Mouse (Mus musculus) myocyte (in vitro differentiated cells): Measurements from ENCODE around the gene Ino80d. TPM values are rescaled to one million over a fixed set of nuclear protein-coding genes. Genes with fewer than 3 reads are reported as not detected.

Experiments used
- H3K27me3 ChIP-seq: one replicate; pipeline ENCODE4 v1.6.1; 2011; ENCODE audit not compliant: control insufficient read depth, insufficient read depth, insufficient read length
- H3K36me3 ChIP-seq: one replicate; pipeline ENCODE4 v1.6.1; 2011; ENCODE audit not compliant: control insufficient read depth, insufficient read depth
- H3K4me2 ChIP-seq: one replicate; pipeline ENCODE4 v1.6.1; 2011; ENCODE audit warnings: low read depth, control low read depth
- H3K4me3 ChIP-seq: one replicate; pipeline ENCODE4 v1.5.1; 2011; ENCODE audit warnings: mild to moderate bottlenecking, control low read depth, moderate library complexity
- H3K79me2 ChIP-seq: one replicate; pipeline ENCODE4 v1.6.1; 2011; ENCODE audit not compliant: control insufficient read depth, insufficient read depth
- H3ac ChIP-seq: one replicate; pipeline ENCODE4 v1.6.1; 2011; ENCODE audit not compliant: control insufficient read depth, insufficient read length
- CEBPB ChIP-seq: IDR thresholded peaks from 2 replicates; pipeline ENCODE4 v1.6.1; 2011; ENCODE audit warnings: mild to moderate bottlenecking, moderate library complexity; ENCODE audit not compliant: poor library complexity, insufficient read depth, severe bottlenecking
- E2F4 ChIP-seq: IDR thresholded peaks from one replicate; pipeline ENCODE4 v1.6.1; 2011; ENCODE audit warnings: mild to moderate bottlenecking, control low read depth, moderate library complexity; ENCODE audit not compliant: insufficient read depth
- MAX ChIP-seq: IDR thresholded peaks from one replicate; pipeline ENCODE4 v1.6.1; 2011; ENCODE audit warnings: low read depth, mild to moderate bottlenecking, control low read depth
- MYOD1 ChIP-seq, 3 experiments: IDR thresholded peaks; one replicate each; pipeline ENCODE4 v1.6.1; 2011; ENCODE audit warnings: control low read depth in 2 of 3, low read depth in 2 of 3, mild to moderate bottlenecking in 2 of 3, moderate library complexity in 1 of 3; ENCODE audit not compliant: insufficient read length in 2 of 3, control insufficient read depth in 1 of 3
- MYOG ChIP-seq, 3 experiments: IDR thresholded peaks; one replicate each; pipeline ENCODE4 v1.6.1; 2011; ENCODE audit warnings: control low read depth in 2 of 3, low read depth in 2 of 3, mild to moderate bottlenecking in 2 of 3; ENCODE audit not compliant: insufficient read length in 2 of 3, control insufficient read depth in 1 of 3, insufficient read depth in 1 of 3
- POLR2A ChIP-seq: IDR thresholded peaks from one replicate; pipeline ENCODE4 v1.6.1; 2011; ENCODE audit warnings: low read depth, mild to moderate bottlenecking, control low read depth, moderate library complexity; ENCODE audit not compliant: insufficient read length
- POLR2AphosphoS2 ChIP-seq: IDR thresholded peaks from one replicate; pipeline ENCODE4 v1.6.1; 2011; ENCODE audit warnings: low read depth, control low read depth; ENCODE audit not compliant: insufficient read length
- REST ChIP-seq: IDR thresholded peaks from one replicate; pipeline ENCODE4 v1.6.1; 2011; ENCODE audit warnings: mild to moderate bottlenecking, control low read depth, moderate library complexity; ENCODE audit not compliant: insufficient read depth, insufficient read length
- SRF ChIP-seq: IDR thresholded peaks from one replicate; pipeline ENCODE4 v1.6.1; 2011; ENCODE audit warnings: low read depth; ENCODE audit not compliant: control insufficient read depth, insufficient read length
- TCF12 ChIP-seq: IDR thresholded peaks from one replicate; pipeline ENCODE4 v1.6.1; 2011; ENCODE audit warnings: mild to moderate bottlenecking, control low read depth; ENCODE audit not compliant: poor library complexity, insufficient read depth, severe bottlenecking
- TCF3 ChIP-seq: IDR thresholded peaks from one replicate; pipeline ENCODE4 v1.6.1; 2011; ENCODE audit warnings: low read depth, control low read depth; ENCODE audit not compliant: insufficient read length
- USF1 ChIP-seq: IDR thresholded peaks from one replicate; pipeline ENCODE4 v1.6.1; 2011; ENCODE audit warnings: low read depth, mild to moderate bottlenecking, control low read depth, moderate library complexity
- polyA plus RNA-seq: library from polyadenylated mRNA; unstranded; fragments of >200 nt; fragmentation: generic; extraction: Trizol; gene quantifications from one replicate; pipeline ENCODE4 v1.2.1, GENCODE M21; 2012; ENCODE audit warnings: missing spikeins

Gene Ino80d
- polyA plus RNA-seq, 1 experiment: 1.7 TPM

DNA sequence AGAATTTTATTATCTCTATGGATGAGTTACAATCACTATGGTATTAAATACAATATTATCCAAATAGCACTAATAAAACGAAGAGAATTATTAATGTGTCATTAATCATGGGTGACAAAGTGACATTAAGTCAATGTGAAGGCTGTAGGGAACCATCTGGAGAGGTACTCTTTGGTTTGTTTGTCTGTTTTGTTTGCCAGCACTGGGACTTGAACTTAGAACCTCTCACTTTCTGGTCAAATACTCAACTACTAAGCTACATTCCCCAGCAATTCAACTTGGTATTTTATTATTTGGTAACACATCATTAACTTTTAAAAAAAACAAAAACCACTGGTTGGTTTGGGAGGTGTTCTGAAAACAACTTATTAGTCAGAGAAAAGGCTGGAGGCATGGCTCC is 43.1 kb downstream of the Ino80d start:
- Histone ChIP-seq H3K4me2 (no peak overlapping the region), H3K79me2 (no peaks in the 10 kb centered on the region), H3K4me3 (no peak overlapping the region), H3ac (no peak overlapping the region), H3K27me3 (no peaks in the 10 kb centered on the region), H3K36me3 (peaks cover 54% of the 10 kb centered on the region)
- no peak for TF ChIP-seq TCF12
- TF ChIP-seq REST: no peak
- no peak for TF ChIP-seq USF1
- no peak for TF ChIP-seq TCF3
- no peak for TF ChIP-seq MYOD1 (IDR thresholded peaks at IDR 0.05; ENCODE audit: control insufficient read depth in 1 of 3, insufficient read length in 2 of 3, low read depth in 2 of 3)
- no peak for TF ChIP-seq CEBPB
- no peak for TF ChIP-seq E2F4
- no peak for TF ChIP-seq MAX
- TF ChIP-seq POLR2A: no peak
- TF ChIP-seq POLR2AphosphoS2: no peak
- no peak for TF ChIP-seq SRF
- no peak for TF ChIP-seq MYOG (IDR thresholded peaks at IDR 0.05; ENCODE audit: control insufficient read depth in 1 of 3, insufficient read depth in 1 of 3, insufficient read length in 2 of 3, low read depth in 2 of 3)

DNA sequence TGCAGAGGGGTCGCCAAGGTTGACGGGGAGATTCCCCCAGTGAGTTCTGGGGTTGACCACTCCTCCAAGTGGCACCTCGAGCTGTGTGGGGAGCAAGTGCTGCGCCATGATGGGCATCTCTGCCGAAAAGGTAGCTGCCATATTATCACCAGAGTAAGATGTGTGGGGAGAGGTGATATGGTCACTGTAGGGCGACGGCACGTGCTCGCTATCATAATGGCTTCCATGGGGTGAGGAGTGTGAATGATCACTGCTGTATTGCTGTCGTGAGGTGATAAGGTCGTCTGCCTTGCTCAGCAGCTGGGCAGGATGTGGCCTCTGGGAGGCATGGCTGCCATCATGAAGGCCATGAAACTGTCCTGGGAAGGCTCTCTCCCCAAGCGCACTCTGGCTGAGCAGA is 56.1 kb downstream of the Ino80d start:
- no peak for TF ChIP-seq CEBPB
- TF ChIP-seq MYOD1 (IDR thresholded peaks at IDR 0.05; ENCODE audit: control insufficient read depth in 1 of 3, insufficient read length in 2 of 3, low read depth in 2 of 3): no peak
- no peak for TF ChIP-seq MAX
- TF ChIP-seq REST: no peak
- TF ChIP-seq USF1: no peak
- no peak for TF ChIP-seq E2F4
- no peak for TF ChIP-seq POLR2A
- no peak for TF ChIP-seq TCF12
- TF ChIP-seq TCF3: no peak
- no peak for TF ChIP-seq POLR2AphosphoS2
- no peak for TF ChIP-seq SRF
- TF ChIP-seq MYOG (IDR thresholded peaks at IDR 0.05; ENCODE audit: control insufficient read depth in 1 of 3, insufficient read depth in 1 of 3, insufficient read length in 2 of 3, low read depth in 2 of 3): no peak
- Histone ChIP-seq H3ac (no peak overlapping the region), H3K4me2 (no peak overlapping the region), H3K4me3 (no peak overlapping the region), H3K27me3 (no peaks in the 10 kb centered on the region), H3K36me3 (peaks cover 33% of the 10 kb centered on the region), H3K79me2 (no peaks in the 10 kb centered on the region)

DNA sequence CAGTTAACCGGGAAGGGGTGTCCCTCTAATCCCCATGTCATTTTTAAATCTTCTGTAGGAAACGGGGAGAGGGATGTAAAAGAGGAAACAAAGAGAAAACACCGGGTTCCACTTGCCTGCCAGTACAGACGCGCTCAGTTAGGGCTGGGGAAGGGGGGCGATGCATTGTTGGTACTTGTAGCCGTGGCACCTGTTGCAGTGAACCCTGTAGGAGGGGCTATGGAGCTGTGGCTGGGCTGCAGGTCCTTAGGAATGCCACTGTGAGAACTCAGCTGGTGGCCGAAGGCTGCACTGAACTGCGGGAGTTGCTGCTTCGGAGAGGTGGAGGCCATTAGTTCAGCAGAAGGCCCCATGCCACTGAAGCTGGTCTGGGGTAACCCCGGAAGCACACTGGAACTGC is 56.6 kb downstream of the Ino80d start:
- TF ChIP-seq E2F4 (no peak), TCF12 (no peak), MYOG (IDR thresholded peaks at IDR 0.05; ENCODE audit: control insufficient read depth in 1 of 3, insufficient read depth in 1 of 3, insufficient read length in 2 of 3, low read depth in 2 of 3) (no peak), REST (no peak), POLR2AphosphoS2 (no peak), MYOD1 (IDR thresholded peaks at IDR 0.05; ENCODE audit: control insufficient read depth in 1 of 3, insufficient read length in 2 of 3, low read depth in 2 of 3) (no peak), TCF3 (no peak), POLR2A (no peak), MAX (no peak), SRF (no peak)
- Histone ChIP-seq H3K4me3 (no peak overlapping the region), H3ac (no peak overlapping the region), H3K79me2 (no peaks in the 10 kb centered on the region), H3K36me3 (peaks cover 33% of the 10 kb centered on the region), H3K27me3 (no peaks in the 10 kb centered on the region), H3K4me2 (no peak overlapping the region)

DNA sequence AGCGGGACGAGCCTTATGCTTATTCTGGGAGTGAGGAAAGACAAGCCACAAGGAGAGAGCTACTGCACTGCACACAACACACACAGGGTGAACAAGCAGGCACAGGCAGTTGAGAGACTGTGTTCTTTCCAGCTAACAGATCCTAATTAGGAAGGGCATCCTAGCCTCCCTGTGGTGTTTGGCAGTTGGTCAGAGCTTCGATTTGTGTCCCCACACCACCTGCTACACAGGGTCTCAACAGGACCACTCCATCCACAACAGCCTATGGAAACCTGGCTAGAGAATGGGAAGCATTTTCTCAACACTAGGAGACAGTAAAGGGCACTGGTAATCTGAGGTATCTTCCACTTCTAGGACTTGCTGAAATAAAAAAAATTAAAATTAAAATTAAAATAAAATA is 57.1 kb downstream of the Ino80d start:
- no peak overlapping the region for H3K4me2 ChIP-seq
- no peak overlapping the region for H3K4me3 ChIP-seq
- H3K79me2 ChIP-seq: no peaks in the 10 kb centered on the region
- no peaks in the 10 kb centered on the region for H3K27me3 ChIP-seq
- no peak overlapping the region for H3ac ChIP-seq
- peaks cover 31% of the 10 kb centered on the region for H3K36me3 ChIP-seq
- TF ChIP-seq E2F4: no peak
- no peak for TF ChIP-seq MAX
- no peak for TF ChIP-seq TCF12
- no peak for TF ChIP-seq REST

DNA sequence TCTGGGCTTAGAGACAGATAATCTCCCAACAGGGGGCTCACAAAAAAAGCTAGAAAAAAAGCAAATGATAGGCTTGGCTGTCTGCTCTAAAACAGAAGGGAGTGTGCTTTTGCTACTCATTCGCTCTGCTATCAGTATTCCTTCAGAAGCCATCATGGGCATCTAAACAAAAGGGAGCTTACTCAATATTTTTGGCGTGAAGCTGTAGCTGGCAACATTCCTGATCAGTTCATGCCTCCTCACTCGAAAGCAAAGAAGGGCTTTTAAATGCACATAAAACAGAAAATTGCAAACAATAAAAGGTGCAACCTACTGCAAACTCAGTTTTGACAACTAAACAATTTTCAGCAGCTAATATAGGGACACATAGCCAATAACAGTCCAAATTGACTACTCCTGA is 59.1 kb downstream of the Ino80d start:
- Histone ChIP-seq H3K4me3 (no peak overlapping the region), H3K4me2 (no peak overlapping the region), H3K27me3 (no peaks in the 10 kb centered on the region), H3K79me2 (no peaks in the 10 kb centered on the region), H3K36me3 (peaks cover 26% of the 10 kb centered on the region), H3ac (no peak overlapping the region)
- no peak for TF ChIP-seq POLR2A
- no peak for TF ChIP-seq TCF12
- TF ChIP-seq MAX: no peak
- no peak for TF ChIP-seq MYOG (IDR thresholded peaks at IDR 0.05; ENCODE audit: control insufficient read depth in 1 of 3, insufficient read depth in 1 of 3, insufficient read length in 2 of 3, low read depth in 2 of 3)
- no peak for TF ChIP-seq POLR2AphosphoS2
- no peak for TF ChIP-seq TCF3
- no peak for TF ChIP-seq E2F4
- TF ChIP-seq REST: no peak
- no peak for TF ChIP-seq CEBPB
- no peak for TF ChIP-seq MYOD1 (IDR thresholded peaks at IDR 0.05; ENCODE audit: control insufficient read depth in 1 of 3, insufficient read length in 2 of 3, low read depth in 2 of 3)
- TF ChIP-seq SRF: no peak
- TF ChIP-seq USF1: no peak
